Mouse (Mus musculus) liver, postnatal 0 days (tissue): ENCODE measurements around the gene Irak1bp1.

Experiments
- CTCF ChIP-seq: sonication (generic); IDR thresholded peaks from 2 replicates; pipeline ENCODE4 v1.5.1; 2016; ENCODE audit warnings: antibody characterized with exemption, low read depth
- EP300 ChIP-seq: IDR thresholded peaks from 2 replicates; pipeline ENCODE4 v1.6.1; 2016; ENCODE audit warnings: antibody characterized with exemption, low read depth, mild to moderate bottlenecking

GRCm38 (mm10) chr9:82800360-82800759, 29.0 kb upstream of the Irak1bp1 start:
- TF ChIP-seq EP300 (no peak), CTCF (no peak)
